Mouse (Mus musculus) midbrain, postnatal 0 days (tissue): ENCODE data around the gene Large1. TPM values are rescaled to one million over a fixed set of nuclear protein-coding genes. Genes with fewer than 3 reads are reported as not detected.

Experiments
- ATAC-seq: fragments of 200-750 bp; cut with Nextera tagmentation; 2 replicates; pipeline ENCODE4 v1.8.0; 2017; ENCODE audit warnings: moderate number of reproducible peaks, mild to moderate bottlenecking, moderate TSS enrichment, moderate library complexity; ENCODE audit not compliant: low FRiP score
- DNase-seq: peaks from one replicate; pipeline ENCODE4 v3.0.0-alpha.2; 2015; ENCODE audit warnings: low spot score
- H3K27ac ChIP-seq: fragments of 300-500 bp; sonication (generic); 2 replicates; pipeline ENCODE4 v1.5.1; 2014; ENCODE audit warnings: low read depth, mild to moderate bottlenecking, low read length, mixed read lengths
- H3K27me3 ChIP-seq: fragments of 300-500 bp; sonication (generic); 2 replicates; pipeline ENCODE4 v1.6.1; 2014; ENCODE audit warnings: low read length, control low read depth, mixed read lengths; ENCODE audit not compliant: insufficient read depth
- H3K36me3 ChIP-seq: fragments of 300-500 bp; sonication (generic); 2 replicates; pipeline ENCODE4 v1.6.1; 2014; ENCODE audit warnings: low read length, control low read depth, mixed read lengths; ENCODE audit not compliant: insufficient read depth
- H3K4me1 ChIP-seq: fragments of 300-500 bp; sonication (generic); 2 replicates; pipeline ENCODE4 v1.6.1; 2014; ENCODE audit warnings: mild to moderate bottlenecking, control low read depth, antibody characterized with exemption, low read length, mixed read lengths; ENCODE audit not compliant: insufficient read depth
- H3K4me2 ChIP-seq: fragments of 300-500 bp; sonication (generic); 2 replicates; pipeline ENCODE4 v1.6.1; 2014; ENCODE audit warnings: low read depth, mild to moderate bottlenecking, low read length, mixed read lengths; ENCODE audit not compliant: poor library complexity, severe bottlenecking
- H3K4me3 ChIP-seq: fragments of 300-500 bp; sonication (generic); 2 replicates; pipeline ENCODE4 v1.5.1; 2014; ENCODE audit warnings: low read depth, mild to moderate bottlenecking, low read length, moderate library complexity
- H3K9ac ChIP-seq: fragments of 300-500 bp; sonication (generic); replicated peaks from 2 replicates; pipeline ENCODE4 v1.6.1; 2014; ENCODE audit warnings: mild to moderate bottlenecking, low read length, moderate library complexity, mixed read lengths; ENCODE audit not compliant: poor library complexity, severe bottlenecking
- H3K9me3 ChIP-seq: fragments of 300-500 bp; sonication (generic); 2 replicates; pipeline ENCODE4 v1.6.1; 2016; ENCODE audit warnings: low read length, control low read depth
- CTCF ChIP-seq: IDR thresholded peaks from 2 replicates; pipeline ENCODE4 v1.5.1; 2016; ENCODE audit warnings: antibody characterized with exemption, mild to moderate bottlenecking
- WGBS: fragments of 180-500 bp; shearing (Covaris S2); extraction: QIAGEN DNeasy Blood & Tissue Kit; methylation state at CpG from one replicate; pipeline ENCODE4 v1.1.7; 2014; 5-methylcytosine and 5-hydroxymethylcytosine counted together
- polyA plus RNA-seq: library from polyadenylated mRNA; unstranded; fragments of >200 nt; fragmentation: Nextera tagmentation; extraction: Ambion mirVana; gene quantifications from 2 replicates; pipeline ENCODE4 v1.2.1, GENCODE M21; 2015
- total RNA-seq: library from RNA; depleted of rRNA; stranded (reverse); fragments of >200 nt; gene quantifications from 2 replicates; pipeline ENCODE4 v1.2.3, GENCODE M21; 2014

Large1 gene
- total and polyA plus RNA-seq, 2 experiments from 2014 or later, result 15.2 to 102 TPM

DNA sequence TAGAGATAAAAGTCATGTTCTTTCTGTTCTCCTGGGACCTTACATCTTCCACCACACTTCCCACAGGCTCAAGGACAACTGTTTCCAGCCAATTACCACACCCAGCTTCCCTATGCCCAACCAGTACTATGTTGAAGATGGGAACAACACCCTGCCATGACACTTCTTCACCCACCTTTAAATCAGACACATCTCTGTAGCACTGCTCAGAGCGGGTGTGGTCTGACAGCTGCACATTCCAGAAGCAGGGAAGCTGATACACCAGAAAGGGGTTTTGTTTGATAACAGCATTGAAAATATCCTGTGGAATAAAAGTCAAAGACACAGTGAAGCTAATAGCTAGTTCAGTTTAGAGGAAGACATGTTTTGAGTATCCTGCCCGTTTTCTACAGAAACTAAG lies 470.3 kb downstream of the Large1 start:
- Histone ChIP-seq H3K9ac (no peak overlapping the region), H3K27ac (no peak overlapping the region), H3K9me3 (no peaks in the 10 kb centered on the region), H3K4me3 (no peak overlapping the region), H3K4me1 (no peaks in the 10 kb centered on the region), H3K36me3 (peaks cover 13% of the 10 kb centered on the region; the same call in 1 of the 2 replicates), H3K27me3 (no peaks in the 10 kb centered on the region), H3K4me2 (no peak overlapping the region)
- DNase-seq (no peak), ATAC-seq (no peak)
- no peak for TF ChIP-seq CTCF
- 98% methylated on average over 2 of the region's 2 CpGs for WGBS

- DNase-seq (no peak), ATAC-seq (no peak)
- 92% methylated on average over 2 of the region's 2 CpGs for WGBS
- Histone ChIP-seq H3K4me2 (no peak overlapping the region), H3K4me3 (no peak overlapping the region), H3K9ac (no peak overlapping the region), H3K36me3 (no peaks in the 10 kb centered on the region), H3K27ac (no peak overlapping the region), H3K27me3 (no peaks in the 10 kb centered on the region), H3K9me3 (no peaks in the 10 kb centered on the region), H3K4me1 (no peaks in the 10 kb centered on the region)
- TF ChIP-seq CTCF, result no peak
Measured at GRCm38 (mm10) chr8:72873411-72873810, 479.9 kb downstream of the Large1 start.

DNA sequence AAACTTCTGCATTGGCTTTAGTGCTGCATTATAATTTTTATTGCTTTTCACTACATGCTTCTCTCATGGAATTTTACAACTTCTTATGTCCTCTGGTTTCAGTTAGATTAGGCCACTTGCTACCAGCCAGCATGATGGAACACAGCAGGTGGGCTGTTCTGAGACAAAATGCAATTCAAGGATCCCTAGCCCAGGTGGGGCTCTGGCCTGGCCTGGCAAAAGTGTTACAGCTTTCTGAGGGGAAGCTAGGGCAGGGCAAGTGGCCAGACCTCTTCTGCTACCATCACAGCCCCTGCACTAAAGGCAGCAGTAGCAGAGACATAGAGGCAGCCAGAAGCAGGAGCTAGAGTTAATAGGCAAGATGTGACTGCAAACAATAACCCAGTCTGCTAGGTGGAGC lies 506.5 kb downstream of the Large1 start:
- no peaks in the 10 kb centered on the region for H3K4me1 ChIP-seq
- H3K36me3 ChIP-seq, result peaks cover 13% of the 10 kb centered on the region
- no peak overlapping the region for H3K4me3 ChIP-seq
- no peak overlapping the region for H3K9ac ChIP-seq
- ATAC-seq, result no peak
- H3K27me3 ChIP-seq, result no peaks in the 10 kb centered on the region
- H3K27ac ChIP-seq, result no peak overlapping the region
- TF ChIP-seq CTCF, result no peak
- H3K9me3 ChIP-seq, result no peaks in the 10 kb centered on the region
- no peak for DNase-seq
- no peak overlapping the region for H3K4me2 ChIP-seq

- peaks cover 26% of the 10 kb centered on the region for H3K36me3 ChIP-seq
- no peaks in the 10 kb centered on the region for H3K9me3 ChIP-seq
- H3K9ac ChIP-seq, result no peak overlapping the region
- no peak overlapping the region for H3K4me2 ChIP-seq
- TF ChIP-seq CTCF, result no peak
- 90% methylated on average over 4 of the region's 4 CpGs for WGBS
- ATAC-seq (peak; percentile 10; the same call in 1 of the 2 replicates), DNase-seq (no peak)
- H3K4me1 ChIP-seq, result no peaks in the 10 kb centered on the region
- no peak overlapping the region for H3K4me3 ChIP-seq
- no peaks in the 10 kb centered on the region for H3K27me3 ChIP-seq
- H3K27ac ChIP-seq, result no peak overlapping the region
Measured at GRCm38 (mm10) chr8:72835863-72836262, 517.5 kb downstream of the Large1 start.

DNA sequence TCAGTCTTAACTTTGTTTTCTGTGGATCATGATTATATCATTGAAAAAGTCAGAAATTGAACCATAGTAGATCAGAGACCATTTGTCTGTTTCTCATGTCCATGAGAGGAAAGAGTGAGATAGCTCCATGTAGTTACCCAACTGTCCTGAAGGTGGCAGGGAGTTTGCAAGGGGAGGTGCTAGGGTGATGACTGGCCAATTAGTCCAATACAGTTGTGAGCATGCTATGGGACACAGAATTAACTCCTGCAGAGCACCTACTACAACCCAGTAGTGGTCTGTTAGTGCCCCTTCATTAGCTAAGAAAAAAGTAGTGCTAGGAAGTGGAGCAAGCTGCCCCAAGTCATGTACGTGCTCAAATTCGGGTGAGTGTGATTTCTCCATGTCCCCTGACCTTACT lies 520.2 kb downstream of the Large1 start:
- H3K9ac ChIP-seq, result no peak overlapping the region
- DNase-seq (no peak), ATAC-seq (no peak)
- no peaks in the 10 kb centered on the region for H3K27me3 ChIP-seq
- H3K27ac ChIP-seq, result no peak overlapping the region
- H3K36me3 ChIP-seq, result peaks cover 26% of the 10 kb centered on the region
- TF ChIP-seq CTCF, result peak; percentile 24; the same call in 1 of the 2 replicates
- H3K4me2 ChIP-seq, result no peak overlapping the region
- H3K4me1 ChIP-seq, result no peaks in the 10 kb centered on the region
- H3K4me3 ChIP-seq, result no peak overlapping the region
- WGBS, result 82% methylated on average over 2 of the region's 2 CpGs
- no peaks in the 10 kb centered on the region for H3K9me3 ChIP-seq

DNA sequence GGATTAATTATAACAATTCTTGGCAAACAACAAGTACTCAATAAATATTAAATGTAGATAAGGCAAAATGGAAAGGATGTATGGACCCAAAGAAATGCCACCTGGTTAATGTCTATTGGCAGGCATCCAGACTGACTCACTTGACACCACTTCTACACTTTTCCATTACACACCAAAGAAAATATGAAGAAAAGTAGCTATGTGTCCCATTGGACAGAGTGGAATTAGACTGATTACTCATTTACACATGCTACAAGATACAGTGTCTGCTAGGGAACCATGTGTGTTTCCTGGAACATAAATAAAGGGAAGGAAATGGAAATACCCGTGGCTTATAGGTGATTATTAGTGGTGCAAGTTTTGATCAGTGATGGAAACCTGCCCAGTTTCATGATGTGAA lies 521.0 kb downstream of the Large1 start:
- H3K4me1 ChIP-seq, result no peaks in the 10 kb centered on the region
- 89% methylated on average over 1 of the region's 1 CpGs for WGBS
- H3K27me3 ChIP-seq, result no peaks in the 10 kb centered on the region
- H3K9me3 ChIP-seq, result no peaks in the 10 kb centered on the region
- H3K27ac ChIP-seq, result no peak overlapping the region
- H3K9ac ChIP-seq, result no peak overlapping the region
- TF ChIP-seq CTCF, result no peak
- peaks cover 18% of the 10 kb centered on the region for H3K36me3 ChIP-seq
- DNase-seq (no peak), ATAC-seq (no peak)
- no peak overlapping the region for H3K4me2 ChIP-seq
- no peak overlapping the region for H3K4me3 ChIP-seq
